Mouse (Mus musculus): ENCODE results near the gene Commd4. TPM values are rescaled to one million over a fixed set of nuclear protein-coding genes. Genes with fewer than 3 reads are reported as not detected.

Commd4 gene
- polyA plus RNA-seq, 1 experiment = 97.6 TPM

DNA sequence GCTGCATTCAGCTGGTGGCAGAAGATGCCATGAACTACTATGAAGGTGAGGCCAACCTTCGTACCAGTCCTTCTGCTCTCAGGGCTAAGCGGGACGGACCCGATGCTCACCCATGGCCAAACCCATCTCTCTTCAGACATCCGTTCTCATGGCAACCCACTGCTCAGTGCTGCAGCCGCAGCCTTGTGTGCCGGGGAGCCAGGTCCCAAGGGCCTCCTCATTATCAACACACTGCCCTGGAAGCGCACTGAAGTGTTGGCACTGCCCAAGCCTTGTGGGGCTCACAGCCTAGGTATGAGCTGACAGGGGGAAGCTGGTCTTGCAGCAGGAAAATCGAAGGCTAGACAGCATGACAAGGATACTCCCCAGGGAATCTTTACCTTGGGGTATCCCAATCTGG is 19.0 kb downstream of the Commd4 start:
- Histone ChIP-seq H3K27ac (ENCODE audit: control insufficient read depth, insufficient read depth, low read depth, low read length, poor library complexity) (no peak overlapping the region), H3K4me3 (replicated peaks; ENCODE audit: control insufficient read depth, low read depth, low read length) (no peak overlapping the region), H3K4me1 (ENCODE audit: control insufficient read depth, insufficient read depth, low read length) (no peaks in the 10 kb centered on the region)
- no peak for TF ChIP-seq CTCF (IDR thresholded peaks at IDR 0.05; ENCODE audit: control insufficient read depth, insufficient read depth, low read length)
- TF ChIP-seq POLR2A (IDR thresholded peaks at IDR 0.05; ENCODE audit: borderline replicate concordance, control insufficient read depth, low read depth, low read length) = no peak
- WGBS = 87% methylated on average over 9 of the region's 9 CpGs

DNA sequence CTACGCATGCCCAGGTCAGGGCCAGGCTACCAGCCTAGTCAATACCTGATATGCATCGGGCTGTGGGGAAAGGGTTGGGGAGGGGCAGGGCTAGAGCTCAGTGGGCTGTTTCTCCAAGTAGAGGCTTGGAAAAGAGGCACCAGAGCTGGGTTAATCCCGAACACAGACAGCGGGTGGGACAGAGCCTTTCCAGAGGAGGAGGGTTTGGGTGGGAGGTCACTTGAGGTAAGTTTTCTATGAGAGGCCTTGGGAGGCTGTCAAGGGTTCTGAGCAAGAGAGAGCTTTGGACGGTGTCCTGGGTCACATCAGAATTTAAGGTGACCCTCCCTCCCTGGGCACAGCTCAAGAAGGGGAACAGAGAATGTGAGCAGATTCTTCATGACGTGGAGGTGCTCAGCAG is 19.6 kb downstream of the Commd4 start:
- 89% methylated on average over 6 of the region's 6 CpGs for WGBS
- TF ChIP-seq POLR2A (IDR thresholded peaks at IDR 0.05; ENCODE audit: borderline replicate concordance, control insufficient read depth, low read depth, low read length) = no peak
- TF ChIP-seq CTCF (IDR thresholded peaks at IDR 0.05; ENCODE audit: control insufficient read depth, insufficient read depth, low read length) = no peak
- H3K4me3 ChIP-seq (replicated peaks; ENCODE audit: control insufficient read depth, low read depth, low read length) = no peak overlapping the region
- H3K27ac ChIP-seq (ENCODE audit: control insufficient read depth, insufficient read depth, low read depth, low read length, poor library complexity) = no peak overlapping the region
- H3K4me1 ChIP-seq (ENCODE audit: control insufficient read depth, insufficient read depth, low read length) = no peaks in the 10 kb centered on the region

DNA sequence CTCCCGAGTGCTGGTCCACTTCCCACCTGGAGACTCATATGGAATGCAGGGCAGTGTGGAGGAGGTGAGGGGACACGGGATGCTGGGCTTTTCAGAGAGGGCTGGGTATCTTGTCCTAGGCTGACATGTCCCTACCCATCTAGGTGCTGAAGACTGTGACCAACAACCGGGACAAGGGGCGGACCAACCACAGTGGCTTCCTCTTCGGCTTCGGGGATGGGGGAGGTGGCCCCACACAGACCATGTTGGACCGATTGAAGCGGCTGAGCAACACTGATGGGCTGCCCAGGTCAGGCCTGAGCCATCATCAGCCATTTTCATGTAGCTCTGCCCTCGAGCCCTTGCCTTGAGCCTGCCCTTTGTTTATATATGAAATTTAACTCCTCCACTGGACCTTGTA is 20.4 kb downstream of the Commd4 start:
- 87% methylated on average over 9 of the region's 9 CpGs for WGBS
- TF ChIP-seq CTCF (IDR thresholded peaks at IDR 0.05; ENCODE audit: control insufficient read depth, insufficient read depth, low read length) (no peak), POLR2A (IDR thresholded peaks at IDR 0.05; ENCODE audit: borderline replicate concordance, control insufficient read depth, low read depth, low read length) (no peak)
- Histone ChIP-seq H3K4me3 (replicated peaks; ENCODE audit: control insufficient read depth, low read depth, low read length) (no peak overlapping the region), H3K27ac (ENCODE audit: control insufficient read depth, insufficient read depth, low read depth, low read length, poor library complexity) (no peak overlapping the region), H3K4me1 (ENCODE audit: control insufficient read depth, insufficient read depth, low read length) (no peaks in the 10 kb centered on the region)

DNA sequence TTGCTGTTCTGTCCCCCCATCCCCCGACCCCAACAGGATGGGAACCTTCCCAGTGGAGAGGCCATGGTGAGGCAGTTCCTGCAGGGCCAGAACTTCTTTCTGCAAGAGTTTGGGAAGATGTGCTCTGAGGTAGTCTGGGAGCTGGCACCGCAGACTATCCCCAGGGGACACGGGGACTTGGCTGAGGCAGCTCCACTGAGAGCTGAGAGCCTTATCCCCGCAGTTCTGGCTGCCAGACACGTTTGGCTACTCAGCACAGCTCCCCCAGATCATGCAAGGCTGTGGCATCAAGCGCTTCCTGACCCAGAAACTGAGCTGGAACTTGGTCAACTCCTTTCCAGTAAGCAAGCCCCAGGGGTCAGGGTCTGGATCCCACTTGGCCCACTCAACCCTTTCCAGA is 20.9 kb downstream of the Commd4 start:
- TF ChIP-seq POLR2A (IDR thresholded peaks at IDR 0.05; ENCODE audit: borderline replicate concordance, control insufficient read depth, low read depth, low read length) (no peak), CTCF (IDR thresholded peaks at IDR 0.05; ENCODE audit: control insufficient read depth, insufficient read depth, low read length) (no peak)
- no peaks in the 10 kb centered on the region for H3K4me1 ChIP-seq (ENCODE audit: control insufficient read depth, insufficient read depth, low read length)
- 85% methylated on average over 6 of the region's 6 CpGs for WGBS

DNA sequence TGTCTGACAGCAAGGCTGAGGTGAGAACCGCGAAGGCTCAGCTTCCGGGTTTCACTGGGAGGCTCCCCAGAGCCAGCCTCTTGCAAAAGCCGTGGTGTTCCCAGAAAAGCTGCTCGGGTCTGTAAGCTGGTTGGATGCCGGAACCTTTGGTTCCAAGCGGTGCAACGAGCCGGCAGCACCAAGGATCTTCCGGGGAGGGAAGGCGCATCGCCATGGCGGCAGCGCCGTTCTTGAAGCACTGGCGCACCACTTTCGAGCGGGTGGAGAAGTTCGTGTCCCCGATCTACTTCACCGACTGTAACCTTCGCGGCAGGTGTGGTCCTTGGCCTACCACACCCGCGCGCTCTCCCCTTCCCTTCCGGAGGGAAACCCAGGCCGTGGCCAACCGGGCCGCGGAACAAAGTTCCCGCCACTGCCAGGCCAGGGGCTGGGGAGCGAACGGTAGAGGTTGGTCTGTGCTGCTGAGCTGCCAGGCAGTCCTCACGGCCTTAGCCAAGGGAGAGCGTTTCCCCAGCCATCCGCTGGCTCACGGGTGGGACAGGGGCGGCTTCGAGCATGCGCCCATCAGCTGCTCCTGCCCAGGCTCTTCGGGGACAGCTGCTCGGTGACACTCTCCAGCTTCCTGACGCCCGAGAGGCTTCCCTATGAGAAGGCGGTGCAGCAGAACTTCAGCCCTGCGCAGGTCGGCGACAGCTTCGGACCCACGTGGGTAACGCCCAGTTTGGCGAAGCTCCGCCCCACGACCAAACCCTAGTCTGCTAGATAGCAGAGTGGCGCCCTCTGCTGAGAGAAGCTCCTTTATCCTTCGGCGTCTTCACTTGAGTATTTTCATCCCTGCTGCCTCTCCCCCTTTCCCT is 27.3 kb downstream of the Commd4 start, which contains the start of gene Man2c1:
Gene Man2c1 (plus strand): TSS at position 114 of the 857 bp plus-strand sequence.
- under 1% methylated on average over 58 of the region's 58 CpGs for WGBS
- H3K4me1 ChIP-seq (ENCODE audit: control insufficient read depth, insufficient read depth, low read length) = no peaks in the 10 kb centered on the region; the same call in 1 of the 2 replicates
- peak; percentile 90 for TF ChIP-seq CTCF (IDR thresholded peaks at IDR 0.05; ENCODE audit: control insufficient read depth, insufficient read depth, low read length)
- TF ChIP-seq POLR2A (IDR thresholded peaks at IDR 0.05; ENCODE audit: borderline replicate concordance, control insufficient read depth, low read depth, low read length) = peak; percentile 79; the same call in 1 of the 2 replicates
- H3K27ac ChIP-seq (ENCODE audit: control insufficient read depth, insufficient read depth, low read depth, low read length, poor library complexity) = peak within 1 kb of the TSS; percentile 95
- H3K4me3 ChIP-seq (replicated peaks; ENCODE audit: control insufficient read depth, low read depth, low read length) = peak within 1 kb of the TSS; percentile 94

More for the DNA sequence above, 20.9 kb downstream of the Commd4 start:
- Histone ChIP-seq H3K4me3 (replicated peaks; ENCODE audit: control insufficient read depth, low read depth, low read length) (no peak overlapping the region), H3K27ac (ENCODE audit: control insufficient read depth, insufficient read depth, low read depth, low read length, poor library complexity) (no peak overlapping the region)

DNA sequence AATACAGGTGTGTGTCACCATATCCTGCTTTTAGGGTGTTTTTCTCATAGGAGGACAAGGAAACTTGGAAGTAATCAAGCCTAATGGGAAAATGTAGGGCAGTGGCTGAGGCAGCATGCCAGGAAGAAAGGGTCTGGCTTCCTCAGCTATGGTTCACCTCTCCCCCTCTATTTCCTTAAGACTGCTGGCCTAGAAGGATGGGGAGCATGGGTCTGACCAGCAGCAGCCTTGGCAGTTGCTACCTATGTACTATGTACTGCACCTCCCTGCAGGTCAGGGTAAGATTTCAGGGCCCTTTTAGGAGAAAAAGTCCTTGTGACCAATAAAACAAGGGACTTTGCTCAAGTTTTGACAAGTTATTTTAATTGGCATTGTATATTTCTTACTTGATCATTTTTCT is 28.5 kb downstream of the Commd4 start:
- H3K4me3 ChIP-seq (replicated peaks; ENCODE audit: control insufficient read depth, low read depth, low read length) = no peak overlapping the region
- TF ChIP-seq CTCF (IDR thresholded peaks at IDR 0.05; ENCODE audit: control insufficient read depth, insufficient read depth, low read length) (no peak), POLR2A (IDR thresholded peaks at IDR 0.05; ENCODE audit: borderline replicate concordance, control insufficient read depth, low read depth, low read length) (no peak)
- no peaks in the 10 kb centered on the region; the same call in 1 of the 2 replicates for H3K4me1 ChIP-seq (ENCODE audit: control insufficient read depth, insufficient read depth, low read length)
- no peak overlapping the region for H3K27ac ChIP-seq (ENCODE audit: control insufficient read depth, insufficient read depth, low read depth, low read length, poor library complexity)

DNA sequence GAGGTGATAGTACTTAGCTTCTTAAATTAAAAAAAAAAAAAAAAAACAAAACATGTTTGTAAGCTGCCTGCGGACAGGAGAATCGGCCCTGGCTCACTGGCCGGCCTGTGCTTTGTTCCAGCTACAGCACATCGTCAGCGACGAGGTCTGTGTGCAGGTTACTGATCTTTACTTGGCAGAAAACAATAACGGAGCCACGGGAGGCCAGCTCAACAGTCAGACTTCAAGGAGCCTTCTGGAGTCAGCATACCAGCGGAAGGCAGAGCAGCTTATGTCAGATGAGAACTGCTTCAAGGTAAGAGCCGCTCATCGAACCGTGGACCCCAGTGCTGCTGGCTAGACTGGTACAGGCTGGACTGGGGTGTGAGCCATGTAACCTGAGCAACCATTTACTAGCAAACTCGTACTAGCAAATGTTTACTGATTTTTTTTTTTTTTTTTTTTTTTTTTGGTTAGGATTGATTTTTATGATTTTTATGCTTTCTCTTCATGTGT is 40.8 kb downstream of the Commd4 start:
- Histone ChIP-seq H3K4me3 (replicated peaks; ENCODE audit: control insufficient read depth, low read depth, low read length) (no peak overlapping the region), H3K27ac (ENCODE audit: control insufficient read depth, insufficient read depth, low read depth, low read length, poor library complexity) (no peak overlapping the region), H3K4me1 (ENCODE audit: control insufficient read depth, insufficient read depth, low read length) (no peaks in the 10 kb centered on the region)
- WGBS = 93% methylated on average over 13 of the region's 13 CpGs
- no peak for TF ChIP-seq CTCF (IDR thresholded peaks at IDR 0.05; ENCODE audit: control insufficient read depth, insufficient read depth, low read length)
- no peak for TF ChIP-seq POLR2A (IDR thresholded peaks at IDR 0.05; ENCODE audit: borderline replicate concordance, control insufficient read depth, low read depth, low read length)

Other genes with a start within 250 kb of the Commd4 start
- 2.4 and 3.4 TPM in 2 replicates for gene Snx33, start 230.0 kb downstream of the Commd4 start, polyA plus RNA-seq (2011; ENCODE audit: insufficient read depth, insufficient read length, low replicate concordance, missing spikeins)
- gene Imp3, start 220.9 kb downstream of the Commd4 start, polyA plus RNA-seq (2011; ENCODE audit: insufficient read depth, insufficient read length, low replicate concordance, missing spikeins) = 36.0 and 83.1 TPM in 2 replicates
- 5.2 and 14.9 TPM in 2 replicates for gene Snupn, start 207.5 kb downstream of the Commd4 start, polyA plus RNA-seq (2011; ENCODE audit: insufficient read depth, insufficient read length, low replicate concordance, missing spikeins)
- gene Ptpn9, start 163.4 kb downstream of the Commd4 start, polyA plus RNA-seq (2011; ENCODE audit: insufficient read depth, insufficient read length, low replicate concordance, missing spikeins) = 3.3 and 6.0 TPM in 2 replicates
- gene Sin3a, start 86.3 kb downstream of the Commd4 start, polyA plus RNA-seq (2011; ENCODE audit: insufficient read depth, insufficient read length, low replicate concordance, missing spikeins) = 14.5 and 29.2 TPM in 2 replicates
- 59.3 and 101 TPM in 2 replicates for gene Man2c1, start 27.6 kb downstream of the Commd4 start, polyA plus RNA-seq (2011; ENCODE audit: insufficient read depth, insufficient read length, low replicate concordance, missing spikeins)
- gene Neil1, start 10.0 kb downstream of the Commd4 start, polyA plus RNA-seq (2011; ENCODE audit: insufficient read depth, insufficient read length, low replicate concordance, missing spikeins) = 8.8 and 17.9 TPM in 2 replicates
- gene Trcg1, start 78.2 kb upstream of the Commd4 start, polyA plus RNA-seq (2011; ENCODE audit: insufficient read depth, insufficient read length, low replicate concordance, missing spikeins) = not detected in 2 replicates
- gene 1700017B05Rik, start 104.3 kb upstream of the Commd4 start, polyA plus RNA-seq (2011; ENCODE audit: insufficient read depth, insufficient read length, low replicate concordance, missing spikeins) = 31.0 and 34.4 TPM in 2 replicates

Measured in bone marrow, adult 2 months (tissue).